Mouse (Mus musculus): Measurements from ENCODE around the gene Pogk.

- TF ChIP-seq HCFC1 (IDR thresholded peaks at IDR 0.05; ENCODE audit: borderline replicate concordance, insufficient read depth, low read length) (no peak), ZNF384 (IDR thresholded peaks at IDR 0.05; ENCODE audit: low read depth, low read length) (no peak), ZC3H11A (IDR thresholded peaks at IDR 0.05; ENCODE audit: borderline replicate concordance, low read depth, low read length) (no peak), MAFK (IDR thresholded peaks at IDR 0.05; ENCODE audit: insufficient read depth, low read depth, low read length) (no peak)
These were observed 32.3 kb upstream of the Pogk start for GRCm38 (mm10) chr1:166441992-166442391.

All from ES-E14 (cell line).